ENCODE assay signal across 8 mouse cellular contexts in genomic region chr19:8941515-8942217, GRCm38 (mm10). TPM values are rescaled to one million over a fixed set of nuclear protein-coding genes. Genes with fewer than 3 reads are reported as not detected.
A peak's percentile ranks its signal among the peaks of the same experiment; 100 is the strongest.
DNase-seq lines count a peak whose midpoint lies in the region; ATAC-seq lines count a peak whose summit lies in the region.

Gene Mta2 (plus strand): TSS chr19:8941875.

- H3K36me3 ChIP-seq in hindbrain, embryonic 16.5 days (ENCODE audit: control insufficient read depth, insufficient read depth, low read length): peaks cover 12% of the 10 kb centered on the region
- peaks cover 24% of the 10 kb centered on the region; the same call in 1 of the 2 replicates for H3K36me3 ChIP-seq in macrophage (ENCODE audit: inconsistent target)

- peak within 1 kb of the TSS; percentile 71 for H3K4me2 ChIP-seq in hindbrain, embryonic 16.5 days (ENCODE audit: low read length)

- H3K4me1 ChIP-seq in hindbrain, embryonic 16.5 days (ENCODE audit: control insufficient read depth, insufficient read depth, low read depth, low read length): peaks cover 22% of the 10 kb centered on the region

- peak; percentile 89 for DNase-seq in WW6 (ENCODE audit: low read depth, low spot score)
- peak; percentile 97 to 99 for DNase-seq in cerebellum, postnatal 4 days (ENCODE audit: low spot score in 2 of 2)
- peak; percentile 95 for DNase-seq in gastrocnemius, adult 18-20 months (ENCODE audit: low spot score)
- peak; percentile 93 to 97 for DNase-seq in left cerebral cortex, adult 18-20 months (ENCODE audit: low spot score in 2 of 2)
- peak; percentile 94 for DNase-seq in right cerebral cortex, adult 18-20 months
- peak; percentile 91 for DNase-seq in urinary bladder, postnatal 10 days (ENCODE audit: low spot score)

- under 1% methylated on average over 64 of the region's 64 CpGs for WGBS in hindbrain, embryonic 16.5 days
- WGBS in macrophage (ENCODE audit: missing documents): 3% methylated on average over 51 of the region's 64 CpGs

- H3K9me3 ChIP-seq in hindbrain, embryonic 16.5 days (ENCODE audit: control insufficient read depth, low read length): no peaks in the 10 kb centered on the region

- peaks cover 46% of the 10 kb centered on the region for H3K79me2 ChIP-seq in macrophage (ENCODE audit: inconsistent target)

- H3K27me3 ChIP-seq in hindbrain, embryonic 16.5 days (replicated peaks; ENCODE audit: control insufficient read depth, insufficient read depth, low read length): no peaks in the 10 kb centered on the region

- ATAC-seq in hindbrain, embryonic 16.5 days: peak; percentile 96

- peak within 1 kb of the TSS; percentile 97 for H3K9ac ChIP-seq in hindbrain, embryonic 16.5 days (ENCODE audit: low read depth, low read length)

- H3K4me3 ChIP-seq in hindbrain, embryonic 16.5 days (ENCODE audit: low read length): peak within 1 kb of the TSS; percentile 89
- peak within 1 kb of the TSS; percentile 62 for H3K4me3 ChIP-seq in macrophage (ENCODE audit: inconsistent target)

- H3K27ac ChIP-seq in hindbrain, embryonic 16.5 days (ENCODE audit: low read depth, low read length): peak within 1 kb of the TSS; percentile 97
- peak within 1 kb of the TSS; percentile 57 for H3K27ac ChIP-seq in macrophage

RNA-seq across cellular contexts. Expression of gene Mta2, which starts in this region (rescaled TPM):
- total RNA-seq in gastrocnemius, adult 18-20 months (2021): 10 to 100 TPM; 21.6 to 24.2 TPM
- polyA plus RNA-seq in hindbrain, embryonic 16.5 days (2015; fragmentation: Nextera tagmentation; extraction: Ambion mirVana): 91.3 and 103 TPM in 2 replicates
- total RNA-seq in left cerebral cortex, adult 18-20 months (2021): 10 to 100 TPM; 49.6 to 49.8 TPM
- 100 to 1,000 TPM in 24 of 26 experiments, 10 to 100 TPM in 2; 88.3 to 226 (median 144) TPM for total RNA-seq in macrophage (2018; cell fraction: chromatin; rRNA removed)
- total RNA-seq in macrophage (2018; cell fraction: cytosol; rRNA removed): 10 to 100 TPM; 44.2 to 69.6 (median 59.4) TPM
- total RNA-seq in macrophage (2018; cell fraction: nucleus; rRNA removed): 100 to 1,000 TPM in 7 of 26 experiments, 10 to 100 TPM in 19; 59.1 to 117 (median 82.6) TPM
- polyA plus RNA-seq in macrophage (2018): 63.1 to 68.2 TPM (median 63.7 TPM) in 3 replicates

Comparison
In these comparisons a context has a peak if more than half of its experiments do, and no peak if none do; other contexts are left out.
1. Peak in every context shown above with its lines: DNase-seq, ATAC-seq, H3K4me3 ChIP-seq and H3K27ac ChIP-seq.